Mouse (Mus musculus) liver, embryonic 14.5 days (tissue): Measurements from ENCODE around the gene Rbms3.

ENCODE experiments used
- CTCF ChIP-seq: IDR thresholded peaks from 2 replicates; pipeline ENCODE4 v1.5.1; 2016; ENCODE audit warnings: antibody characterized with exemption, low read depth, control low read depth
- EP300 ChIP-seq: IDR thresholded peaks from 2 replicates; pipeline ENCODE4 v1.6.1; 2016; ENCODE audit warnings: antibody characterized with exemption, low read depth

DNA sequence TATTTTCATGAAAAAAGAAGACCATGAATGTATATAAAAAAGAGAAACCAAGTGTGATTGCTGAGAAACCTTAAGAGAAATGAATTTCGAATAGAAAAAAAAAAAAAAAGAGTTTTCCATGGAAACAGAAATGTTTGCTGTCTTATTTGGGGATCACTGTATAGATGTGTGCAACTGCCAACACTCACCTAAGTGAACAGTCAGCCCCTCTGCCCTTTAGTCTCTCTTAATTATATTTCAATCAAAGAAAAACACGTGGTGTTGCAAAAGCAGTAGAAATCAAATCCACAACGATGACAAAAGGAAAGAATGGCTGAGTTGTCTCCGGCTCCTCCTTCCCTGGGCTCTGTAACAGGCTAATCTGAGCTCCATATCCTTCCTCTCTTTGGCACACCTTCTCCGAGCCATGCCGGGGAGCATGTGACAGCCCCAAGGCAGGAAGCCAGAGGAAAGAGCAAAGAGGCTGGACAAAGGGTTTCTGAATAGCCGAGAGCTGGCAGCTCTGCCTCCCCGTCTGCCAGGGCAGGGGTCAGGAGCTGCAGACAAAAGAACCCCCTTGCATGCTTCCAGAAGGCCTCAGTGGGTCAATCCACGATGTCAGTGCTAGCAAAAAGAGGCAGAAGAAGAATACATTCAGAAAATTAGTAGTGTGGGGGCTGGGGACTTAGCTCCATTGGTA, 272.8 kb downstream of the Rbms3 start:
- TF ChIP-seq CTCF (no peak), EP300 (no peak)
